Mouse (Mus musculus) neural tube, embryonic 13.5 days (tissue): ENCODE results near the gene Mgll. TPM values are rescaled to one million over a fixed set of nuclear protein-coding genes. Genes with fewer than 3 reads are reported as not detected.

Source experiments
- ATAC-seq: fragments of 200-750 bp; cut with Nextera tagmentation; 2 replicates; pipeline ENCODE4 v1.8.0; 2017; ENCODE audit warnings: low read depth, mild to moderate bottlenecking, moderate TSS enrichment, moderate library complexity
- H3K27ac ChIP-seq: fragments of 300-500 bp; sonication (generic); replicated peaks from 2 replicates; pipeline ENCODE4 v1.5.1; 2015; ENCODE audit warnings: moderate library complexity, mild to moderate bottlenecking, inconsistent platforms
- H3K27me3 ChIP-seq: fragments of 300-500 bp; sonication (generic); 2 replicates; pipeline ENCODE4 v1.6.1; 2015; ENCODE audit warnings: mild to moderate bottlenecking, inconsistent platforms
- H3K36me3 ChIP-seq: fragments of 300-500 bp; sonication (generic); 2 replicates; pipeline ENCODE4 v1.6.1; 2015; ENCODE audit warnings: mild to moderate bottlenecking, inconsistent platforms
- H3K4me1 ChIP-seq: fragments of 300-500 bp; sonication (generic); replicated peaks from 2 replicates; pipeline ENCODE4 v1.6.1; 2015; ENCODE audit warnings: inconsistent platforms
- H3K4me2 ChIP-seq: fragments of 300-500 bp; sonication (generic); 2 replicates; pipeline ENCODE4 v1.6.1; 2015; ENCODE audit warnings: inconsistent platforms, mild to moderate bottlenecking, moderate library complexity
- H3K4me3 ChIP-seq: fragments of 300-500 bp; sonication (generic); 2 replicates; pipeline ENCODE4 v1.5.1; 2015; ENCODE audit warnings: mild to moderate bottlenecking, inconsistent platforms
- H3K9ac ChIP-seq: fragments of 300-500 bp; sonication (generic); 2 replicates; pipeline ENCODE4 v1.6.1; 2015; ENCODE audit warnings: moderate library complexity, mild to moderate bottlenecking, inconsistent platforms
- H3K9me3 ChIP-seq: fragments of 300-500 bp; sonication (generic); 2 replicates; pipeline ENCODE4 v1.6.1; 2016; ENCODE audit warnings: inconsistent platforms
- WGBS: fragments of 180-500 bp; shearing (Covaris S2); methylation state at CpG from one replicate; pipeline ENCODE4 v1.1.7; 2015; 5-methylcytosine and 5-hydroxymethylcytosine counted together
- polyA plus RNA-seq: library from polyadenylated mRNA; unstranded; fragments of >200 nt; fragmentation: Nextera tagmentation; extraction: Ambion mirVana; gene quantifications from 2 replicates; pipeline ENCODE4 v1.2.1, GENCODE M21; 2015

Gene Mgll
- polyA plus RNA-seq, 1 experiment from 2014 or later: 32.0 TPM

- H3K9ac ChIP-seq: no peak overlapping the region
- no peak overlapping the region for H3K27ac ChIP-seq
- no peak overlapping the region for H3K4me2 ChIP-seq
- no peaks in the 10 kb centered on the region for H3K9me3 ChIP-seq
- H3K36me3 ChIP-seq: no peaks in the 10 kb centered on the region
- peaks cover 6% of the 10 kb centered on the region; the same call in 1 of the 2 replicates for H3K4me1 ChIP-seq
- no peak for ATAC-seq
- WGBS: 85% methylated on average over 7 of the region's 7 CpGs
- no peaks in the 10 kb centered on the region for H3K27me3 ChIP-seq
- no peak overlapping the region for H3K4me3 ChIP-seq
Observed at GRCm38 (mm10) chr6:88800191-88800590, 76.0 kb downstream of the Mgll start.

- Histone ChIP-seq H3K27ac (no peak overlapping the region), H3K9ac (no peak overlapping the region), H3K27me3 (no peaks in the 10 kb centered on the region), H3K36me3 (no peaks in the 10 kb centered on the region), H3K4me1 (peaks cover 6% of the 10 kb centered on the region; the same call in 1 of the 2 replicates), H3K4me3 (no peak overlapping the region), H3K4me2 (no peak overlapping the region), H3K9me3 (no peaks in the 10 kb centered on the region)
- 54% methylated on average over 3 of the region's 3 CpGs for WGBS
- no peak for ATAC-seq
Observed at GRCm38 (mm10) chr6:88800735-88801134, 76.5 kb downstream of the Mgll start.

- WGBS: 89% methylated on average over 7 of the region's 7 CpGs
- Histone ChIP-seq H3K4me1 (peaks cover 6% of the 10 kb centered on the region; the same call in 1 of the 2 replicates), H3K36me3 (no peaks in the 10 kb centered on the region), H3K4me2 (no peak overlapping the region), H3K27ac (no peak overlapping the region), H3K4me3 (no peak overlapping the region), H3K9ac (no peak overlapping the region), H3K27me3 (no peaks in the 10 kb centered on the region), H3K9me3 (no peaks in the 10 kb centered on the region)
- no peak for ATAC-seq
Observed at GRCm38 (mm10) chr6:88803051-88803450, 78.8 kb downstream of the Mgll start.

GRCm38 (mm10) chr6:88803957-88804695 lies 79.9 kb downstream of the Mgll start:
- Histone ChIP-seq H3K4me1 (peaks cover 6% of the 10 kb centered on the region; the same call in 1 of the 2 replicates), H3K9me3 (no peaks in the 10 kb centered on the region), H3K36me3 (no peaks in the 10 kb centered on the region), H3K9ac (no peak overlapping the region), H3K27ac (no peak overlapping the region), H3K27me3 (no peaks in the 10 kb centered on the region), H3K4me3 (no peak overlapping the region), H3K4me2 (no peak overlapping the region)
- 92% methylated on average over 4 of the region's 4 CpGs for WGBS
- ATAC-seq: no peak

- Histone ChIP-seq H3K4me1 (peaks cover 15% of the 10 kb centered on the region), H3K36me3 (no peaks in the 10 kb centered on the region), H3K27me3 (no peaks in the 10 kb centered on the region), H3K9me3 (no peaks in the 10 kb centered on the region), H3K27ac (no peak overlapping the region), H3K9ac (no peak overlapping the region), H3K4me2 (no peak overlapping the region), H3K4me3 (no peak overlapping the region)
- ATAC-seq: no peak
- WGBS: 93% methylated on average over 17 of the region's 17 CpGs
Observed at GRCm38 (mm10) chr6:88804966-88805577, 80.9 kb downstream of the Mgll start.

GRCm38 (mm10) chr6:88809091-88810037 lies 85.2 kb downstream of the Mgll start:
- H3K9me3 ChIP-seq: no peaks in the 10 kb centered on the region
- H3K4me1 ChIP-seq: peaks cover 22% of the 10 kb centered on the region
- H3K4me2 ChIP-seq: no peak overlapping the region
- H3K27ac ChIP-seq: peak overlapping the region; percentile 56
- H3K36me3 ChIP-seq: no peaks in the 10 kb centered on the region
- H3K27me3 ChIP-seq: no peaks in the 10 kb centered on the region
- H3K9ac ChIP-seq: no peak overlapping the region
- no peak overlapping the region for H3K4me3 ChIP-seq
- WGBS: 75% methylated on average over 23 of the region's 23 CpGs
- ATAC-seq: no peak

GRCm38 (mm10) chr6:88810291-88810690 lies 86.1 kb downstream of the Mgll start:
- H3K9ac ChIP-seq: no peak overlapping the region
- no peak for ATAC-seq
- H3K9me3 ChIP-seq: no peaks in the 10 kb centered on the region
- H3K27ac ChIP-seq: peak overlapping the region; percentile 56
- no peak overlapping the region for H3K4me3 ChIP-seq
- WGBS: 29% methylated on average over 3 of the region's 3 CpGs
- H3K4me2 ChIP-seq: no peak overlapping the region
- no peaks in the 10 kb centered on the region for H3K27me3 ChIP-seq
- no peaks in the 10 kb centered on the region for H3K36me3 ChIP-seq
- H3K4me1 ChIP-seq: peaks cover 30% of the 10 kb centered on the region

GRCm38 (mm10) chr6:88811396-88811795 lies 87.2 kb downstream of the Mgll start:
- Histone ChIP-seq H3K4me2 (no peak overlapping the region), H3K9ac (no peak overlapping the region), H3K9me3 (no peaks in the 10 kb centered on the region), H3K4me3 (no peak overlapping the region), H3K36me3 (no peaks in the 10 kb centered on the region), H3K27ac (no peak overlapping the region; the same call in 1 of the 2 replicates), H3K27me3 (no peaks in the 10 kb centered on the region), H3K4me1 (peaks cover 34% of the 10 kb centered on the region)
- WGBS: 31% methylated on average over 5 of the region's 7 CpGs
- ATAC-seq: no peak

GRCm38 (mm10) chr6:88811880-88812400 lies 87.7 kb downstream of the Mgll start:
- no peaks in the 10 kb centered on the region for H3K27me3 ChIP-seq
- H3K27ac ChIP-seq: no peak overlapping the region
- H3K4me2 ChIP-seq: no peak overlapping the region
- no peak for ATAC-seq
- H3K9ac ChIP-seq: no peak overlapping the region
- WGBS: 48% methylated on average over 7 of the region's 7 CpGs
- H3K4me3 ChIP-seq: no peak overlapping the region
- H3K4me1 ChIP-seq: peaks cover 34% of the 10 kb centered on the region
- no peaks in the 10 kb centered on the region for H3K9me3 ChIP-seq
- H3K36me3 ChIP-seq: no peaks in the 10 kb centered on the region

- no peak for ATAC-seq
Observed at GRCm38 (mm10) chr6:88812886-88813285, 88.7 kb downstream of the Mgll start.

GRCm38 (mm10) chr6:88813832-88814231 lies 89.6 kb downstream of the Mgll start:
- no peaks in the 10 kb centered on the region for H3K36me3 ChIP-seq
- H3K27ac ChIP-seq: no peak overlapping the region
- 88% methylated on average over 10 of the region's 10 CpGs for WGBS
- ATAC-seq: no peak
- H3K9ac ChIP-seq: no peak overlapping the region
- no peak overlapping the region for H3K4me3 ChIP-seq
- H3K27me3 ChIP-seq: no peaks in the 10 kb centered on the region
- H3K4me1 ChIP-seq: peaks cover 34% of the 10 kb centered on the region
- H3K4me2 ChIP-seq: no peak overlapping the region
- H3K9me3 ChIP-seq: no peaks in the 10 kb centered on the region

More at GRCm38 (mm10) chr6:88812886-88813285, 88.7 kb downstream of the Mgll start:
- Histone ChIP-seq H3K9me3 (no peaks in the 10 kb centered on the region), H3K4me1 (peaks cover 34% of the 10 kb centered on the region), H3K4me2 (no peak overlapping the region), H3K27ac (no peak overlapping the region), H3K36me3 (no peaks in the 10 kb centered on the region), H3K9ac (no peak overlapping the region), H3K27me3 (no peaks in the 10 kb centered on the region), H3K4me3 (no peak overlapping the region)
- 71% methylated on average over 3 of the region's 3 CpGs for WGBS

- no peak for ATAC-seq
- H3K4me2 ChIP-seq: no peak overlapping the region
- no peaks in the 10 kb centered on the region for H3K27me3 ChIP-seq
- H3K9ac ChIP-seq: no peak overlapping the region
- peaks cover 25% of the 10 kb centered on the region for H3K4me1 ChIP-seq
- no peak overlapping the region for H3K27ac ChIP-seq
- WGBS: 49% methylated on average over 3 of the region's 3 CpGs
- no peak overlapping the region for H3K4me3 ChIP-seq
- H3K9me3 ChIP-seq: no peaks in the 10 kb centered on the region
- no peaks in the 10 kb centered on the region for H3K36me3 ChIP-seq
Observed at GRCm38 (mm10) chr6:88815036-88815435, 90.8 kb downstream of the Mgll start.
